Mouse (Mus musculus) kidney, adult 11 months (tissue): Measurements from ENCODE around the gene Serp2.
A peak's percentile ranks its signal among the peaks of the same experiment; 100 is the strongest.

Experiments used
- DNase-seq: peaks from one replicate; pipeline ENCODE4 v3.0.0; 2022

Serp2 gene

DNA sequence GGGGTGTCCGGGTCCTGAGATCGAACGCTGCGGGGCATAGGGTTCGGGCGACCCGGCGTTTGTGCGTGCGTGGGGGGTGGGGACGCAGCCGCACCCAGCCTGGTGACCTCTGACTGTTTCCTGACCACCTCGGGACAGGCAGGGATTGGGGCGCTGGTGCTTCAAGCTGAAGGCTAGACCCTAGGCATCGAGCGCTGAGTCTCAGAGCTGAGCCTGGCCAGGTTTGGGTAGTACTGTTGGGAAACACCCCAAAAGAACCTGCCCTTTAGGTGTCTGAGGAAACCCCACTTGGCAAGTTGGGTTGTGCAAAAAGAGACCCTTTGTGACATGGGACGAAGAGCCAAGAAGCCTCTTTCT lies at the start of gene Serp2:
Gene Serp2, minus strand, starts transcription at position 38 of the 357 bp plus-strand sequence.
- no peak for DNase-seq

GRCm38 (mm10) chr14:76605931-76606534 lies 49.3 kb upstream of the Serp2 start:
- DNase-seq: no peak

DNA sequence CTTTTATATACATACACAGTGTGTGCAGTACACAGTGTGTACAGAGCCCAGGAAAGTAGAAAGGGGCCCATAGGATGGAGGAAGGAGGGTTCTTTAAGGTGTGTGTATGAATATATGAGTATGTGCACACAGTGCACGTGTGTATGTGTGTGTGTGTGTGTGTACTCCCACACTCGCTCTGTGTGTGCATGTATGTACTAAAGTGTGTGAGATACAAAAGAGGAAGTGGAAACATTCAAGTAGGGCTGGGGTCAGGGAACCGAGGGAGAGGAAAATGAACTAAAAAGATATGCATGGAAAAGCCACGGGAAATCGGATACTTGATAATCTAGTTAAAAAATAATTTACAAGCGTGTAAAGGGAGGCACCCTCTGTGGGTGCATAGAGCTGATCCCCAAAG lies 47.3 kb upstream of the Serp2 start:
- DNase-seq: no peak

DNA sequence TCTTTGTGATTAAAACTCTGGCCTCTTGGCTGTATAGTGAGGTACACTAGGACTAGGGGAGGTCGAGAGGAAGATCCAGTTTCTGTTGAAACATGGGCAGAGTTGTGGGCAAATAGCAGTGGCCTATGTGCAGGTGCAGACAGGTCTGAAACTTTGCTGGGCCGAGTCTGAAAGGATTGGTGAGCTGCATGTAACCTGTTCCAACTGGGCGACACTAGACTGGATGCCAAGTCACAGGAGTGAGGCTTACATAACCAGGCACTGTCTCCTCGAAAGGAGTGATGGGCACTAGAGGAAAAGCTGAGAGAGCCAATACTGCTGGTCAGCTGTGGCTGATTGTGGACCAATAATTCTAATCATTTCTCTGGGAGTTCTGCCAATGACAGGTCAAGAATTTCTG lies 45.0 kb upstream of the Serp2 start:
- peak; percentile 71 for DNase-seq

DNA sequence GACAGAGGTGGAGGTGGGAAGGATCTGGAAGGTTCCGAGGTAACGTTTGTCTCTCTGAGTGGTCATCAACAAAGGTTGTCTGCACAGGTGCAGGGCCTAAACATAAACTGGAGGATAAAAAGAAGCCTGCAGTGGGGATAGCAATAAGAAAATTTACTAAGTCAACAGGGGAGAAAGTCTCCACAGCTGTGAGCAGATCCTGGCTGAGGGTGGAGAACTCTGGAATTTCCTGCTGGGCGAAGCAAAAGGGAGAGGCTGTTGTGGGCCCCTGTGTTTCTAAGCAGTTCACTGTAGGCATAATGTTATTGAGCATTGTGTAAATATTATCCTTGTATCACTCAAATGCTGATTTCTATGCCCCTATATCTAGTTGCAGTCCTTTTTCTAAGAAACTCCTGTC lies 43.7 kb upstream of the Serp2 start:
- DNase-seq: no peak

- DNase-seq: no peak
These were observed 43.0 kb upstream of the Serp2 start for GRCm38 (mm10) chr14:76599706-76600105.

DNA sequence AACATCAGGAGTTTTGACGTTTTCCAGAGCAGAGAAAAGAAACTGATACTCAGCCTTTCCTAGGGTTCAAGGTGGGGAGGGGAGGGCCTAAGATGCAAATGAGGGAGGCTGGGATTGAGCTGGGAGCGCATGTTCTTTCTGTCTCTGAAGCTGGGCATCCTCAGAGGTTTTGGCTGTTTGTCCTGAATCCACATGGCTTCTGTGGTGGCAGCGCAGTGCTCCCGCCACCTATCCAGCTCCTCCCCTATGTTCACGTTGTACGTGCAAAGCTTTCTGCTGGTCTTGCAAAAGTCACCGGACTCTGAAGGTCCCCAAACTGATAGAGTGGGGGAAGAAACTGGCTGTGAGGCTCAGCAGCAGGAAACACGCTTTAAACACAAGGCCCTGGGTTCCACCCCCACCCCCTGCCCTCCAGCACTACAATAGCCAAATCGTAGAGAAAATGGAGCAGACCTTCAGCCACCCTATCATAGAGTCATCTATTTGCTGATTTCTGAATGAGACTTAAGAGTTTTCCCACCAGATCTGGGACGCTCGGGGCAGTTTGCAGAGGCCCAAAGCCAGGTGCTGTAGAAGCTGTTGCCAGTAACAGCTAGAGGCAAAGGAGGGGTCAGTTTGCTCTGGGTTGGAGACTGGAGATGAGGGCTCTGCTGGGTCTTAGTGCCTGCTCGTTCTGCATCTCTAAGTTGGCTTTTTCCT lies 42.0 kb upstream of the Serp2 start:
- peak; percentile 28 for DNase-seq

- no peak for DNase-seq
These were observed 41.1 kb upstream of the Serp2 start for GRCm38 (mm10) chr14:76597751-76598150.

- DNase-seq: no peak
These were observed 38.6 kb upstream of the Serp2 start for GRCm38 (mm10) chr14:76595048-76595859.

- no peak for DNase-seq
These were observed 37.7 kb upstream of the Serp2 start for GRCm38 (mm10) chr14:76594351-76594885.

GRCm38 (mm10) chr14:76593630-76594193 lies 37.0 kb upstream of the Serp2 start:
- peak; percentile 38 for DNase-seq

GRCm38 (mm10) chr14:76592721-76593120 lies 36.0 kb upstream of the Serp2 start:
- no peak for DNase-seq

DNA sequence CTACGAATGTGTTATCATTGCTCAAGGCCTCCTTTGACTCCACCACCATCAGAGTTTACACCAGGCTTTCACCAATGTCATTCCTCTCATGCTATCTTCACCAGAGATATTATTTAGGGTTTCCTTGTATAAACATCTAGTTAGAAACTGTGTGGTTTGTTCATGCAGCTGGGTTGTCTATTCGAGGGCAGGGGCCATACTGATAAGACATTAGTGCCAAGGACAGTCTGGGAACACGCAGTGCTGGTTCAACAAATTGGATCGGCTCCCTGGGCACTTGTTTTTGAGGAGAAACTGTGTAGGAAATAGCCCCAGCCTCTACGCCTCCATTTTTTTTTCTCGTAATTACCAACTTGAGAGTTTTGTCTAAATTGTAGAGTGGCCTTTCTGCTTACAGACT lies 35.4 kb upstream of the Serp2 start:
- no peak for DNase-seq

GRCm38 (mm10) chr14:76590134-76590533 lies 33.4 kb upstream of the Serp2 start:
- no peak for DNase-seq

DNA sequence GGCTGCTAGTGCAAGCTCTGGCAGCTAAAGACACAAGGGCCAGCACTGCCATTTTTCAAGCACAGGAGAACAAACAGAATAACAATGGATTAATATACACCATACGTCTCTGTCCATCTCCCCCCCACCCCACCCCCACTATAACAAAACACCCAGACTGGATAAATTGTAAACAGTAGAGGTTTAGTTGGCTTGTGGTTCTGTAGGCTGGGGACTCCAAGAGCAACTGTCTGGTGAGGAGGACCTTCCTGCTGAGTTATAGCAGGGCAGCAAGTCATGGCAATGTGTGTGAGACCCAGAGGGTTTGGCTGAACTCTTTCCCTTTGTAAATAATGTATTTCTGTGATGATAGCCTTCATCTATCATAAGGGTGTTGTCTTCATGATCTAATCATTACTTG lies 33.0 kb upstream of the Serp2 start:
- DNase-seq: no peak

GRCm38 (mm10) chr14:76585831-76586405 lies 29.2 kb upstream of the Serp2 start:
- DNase-seq: peak; percentile 17

GRCm38 (mm10) chr14:76583985-76584384 lies 27.3 kb upstream of the Serp2 start:
- no peak for DNase-seq

- DNase-seq: no peak
These were observed 25.6 kb upstream of the Serp2 start for GRCm38 (mm10) chr14:76581974-76582922.

DNA sequence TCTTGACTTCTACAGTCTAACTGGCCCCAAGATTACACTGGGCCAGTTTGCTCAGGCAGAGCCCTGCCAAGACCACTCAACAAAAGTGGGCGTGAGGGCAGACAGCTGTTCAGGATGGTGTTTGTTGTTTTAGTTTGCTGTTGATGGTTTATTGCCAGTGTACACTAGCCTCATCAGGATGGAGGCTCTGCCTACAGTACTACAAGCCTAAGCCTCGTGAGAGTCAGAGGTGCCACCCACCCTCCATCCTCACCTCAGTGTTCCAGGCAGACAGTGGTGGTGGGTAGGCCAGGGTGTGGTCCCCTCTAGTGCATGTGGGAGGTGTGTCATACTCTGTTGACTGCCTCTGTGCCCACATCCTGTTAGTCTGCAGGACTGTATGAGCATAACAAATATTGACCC lies 23.0 kb upstream of the Serp2 start:
- DNase-seq: no peak

DNA sequence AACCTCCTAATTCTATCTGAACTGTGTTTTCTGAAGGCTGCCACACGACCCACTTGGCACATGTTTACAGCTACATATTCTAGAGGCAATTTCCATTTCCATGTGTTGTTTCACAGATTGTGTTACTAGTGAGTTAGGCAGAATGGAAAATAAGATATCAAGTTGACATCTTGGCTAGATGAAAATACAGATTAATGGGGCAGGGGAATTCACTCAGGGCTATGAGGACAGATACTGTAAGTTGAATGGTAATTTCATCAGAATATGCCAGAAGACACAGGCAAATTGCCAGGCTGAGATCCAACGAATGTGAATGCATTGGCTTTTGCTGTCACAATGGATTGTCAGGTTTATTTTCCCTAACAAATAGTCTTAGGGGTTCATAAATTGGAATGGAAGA lies 21.2 kb upstream of the Serp2 start:
- DNase-seq: no peak

DNA sequence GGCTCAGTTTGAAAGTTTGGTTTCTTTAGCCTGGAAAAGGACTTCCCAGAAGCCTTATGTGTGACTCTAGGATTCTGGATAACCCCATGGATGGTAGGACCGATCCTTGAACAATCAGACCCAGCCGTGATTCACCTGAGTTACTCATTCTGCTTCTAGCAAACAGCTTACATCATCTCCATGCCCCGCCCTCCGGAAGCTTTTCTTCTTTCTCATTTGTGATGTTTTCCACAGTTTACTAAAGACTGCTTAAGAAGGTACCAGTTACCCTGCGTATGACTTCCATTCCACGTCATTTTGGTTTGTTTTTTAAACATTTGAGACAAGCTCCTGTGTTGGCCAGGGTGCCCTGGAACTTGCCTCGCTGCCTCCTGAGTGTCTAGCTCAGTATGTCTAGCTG lies 13.6 kb upstream of the Serp2 start:
- no peak for DNase-seq
